Mouse (Mus musculus): ENCODE data around the gene Klhdc7a. TPM values are rescaled to one million over a fixed set of nuclear protein-coding genes. Genes with fewer than 3 reads are reported as not detected.

The Klhdc7a gene
- polyA plus RNA-seq, 1 experiment from 2014 or later: 0.24 TPM

- no peaks in the 10 kb centered on the region; the same call in 1 of the 2 replicates for H3K9me3 ChIP-seq
- H3K4me1 ChIP-seq: peaks cover 20% of the 10 kb centered on the region
- peaks cover 25% of the 10 kb centered on the region; the same call in 1 of the 2 replicates for H3K27me3 ChIP-seq (ENCODE audit: poor library complexity, severe bottlenecking)
- no peak overlapping the region for H3K4me3 ChIP-seq
- no peak overlapping the region for H3K27ac ChIP-seq
- WGBS: 83% methylated on average over 7 of the region's 7 CpGs
- DNase-seq (ENCODE audit: extremely low spot score, low spot score): no peak
- no peaks in the 10 kb centered on the region for H3K36me3 ChIP-seq (replicated peaks)
Observed at GRCm38 (mm10) chr4:139916731-139917130, 51.1 kb downstream of the Klhdc7a start.

MicroRNAs within 50 kb of the gene (microRNA counts, 519-probe panel; counts per million panel counts)
- microRNA mmu-miR-2139: 341 counts per million, percentile 65 among the panel's probes with 10 or more counts

Small RNA genes lying within 50 kb of the gene (microRNA-seq; reads per million reads assigned to microRNA genes)
- gene Mir2139: not detected

Other genes with a start within 250 kb of the Klhdc7a start
- 2.2 and 2.4 TPM in 2 replicates for gene Pax7, start 134.5 kb downstream of the Klhdc7a start, polyA plus RNA-seq (2016; fragmentation: Nextera tagmentation; extraction: Ambion mirVana)